In genomic region chr10:60830000-60830399, GRCm38 (mm10) we compare ENCODE assay signal across 9 mouse cellular contexts. TPM values are rescaled to one million over a fixed set of nuclear protein-coding genes. Genes with fewer than 3 reads are reported as not detected.
DNase-seq lines count a peak whose midpoint lies in the region; ATAC-seq lines count a peak whose summit lies in the region.
"Had no signal": no experiment of that assay in that cellular context is flagged by ENCODE, and none has a peak within 500 bp of the region (broad histone marks: within the 10 kb centered on the region; RNA-seq: fewer than 3 reads in every experiment).

No protein-coding gene starts in this region.

- 1% methylated on average over 11 of the region's 11 CpGs for WGBS in heart, embryonic 11.5 days (ENCODE audit: insufficient replicate concordance)
- WGBS in hindbrain, embryonic 10.5 days: 2% methylated on average over 11 of the region's 11 CpGs
- 1% methylated on average over 11 of the region's 11 CpGs for WGBS in midbrain, embryonic 12.5 days

- peak overlapping the region; percentile 90 for H3K4me2 ChIP-seq in heart, embryonic 11.5 days
- H3K4me2 ChIP-seq in midbrain, embryonic 12.5 days (replicated peaks): peak overlapping the region; percentile 95

- H3K9me3 ChIP-seq in heart, embryonic 11.5 days (replicated peaks; ENCODE audit: control insufficient read depth, low read length): no peaks in the 10 kb centered on the region
- no peaks in the 10 kb centered on the region; the same call in 1 of the 2 replicates for H3K9me3 ChIP-seq in hindbrain, embryonic 10.5 days
- H3K9me3 ChIP-seq in midbrain, embryonic 12.5 days: no peaks in the 10 kb centered on the region

- peaks cover 44% of the 10 kb centered on the region for H3K4me1 ChIP-seq in heart, embryonic 11.5 days (ENCODE audit: control insufficient read depth, insufficient read depth, low read length)
- peaks cover 67% of the 10 kb centered on the region for H3K4me1 ChIP-seq in hindbrain, embryonic 10.5 days (replicated peaks)
- H3K4me1 ChIP-seq in midbrain, embryonic 12.5 days: peaks cover 36% of the 10 kb centered on the region

- no peak for DNase-seq in heart, adult 18-20 months
- DNase-seq in cerebellum, adult 8-10 months: peak; percentile 48
- DNase-seq in hindbrain, embryonic 10.5 days (ENCODE audit: low spot score): no peak
- no peak for DNase-seq in thymus, postnatal 25 days
- DNase-seq in thymus, postnatal 36 days: no peak
- DNase-seq in gastrocnemius, postnatal 25 days: no peak

- H3K27me3 ChIP-seq in heart, embryonic 11.5 days (ENCODE audit: control insufficient read depth, insufficient read depth, low read length): no peaks in the 10 kb centered on the region; the same call in 1 of the 2 replicates
- peaks cover 100% of the 10 kb centered on the region for H3K27me3 ChIP-seq in hindbrain, embryonic 10.5 days (ENCODE audit: insufficient read depth, poor library complexity, severe bottlenecking)
- H3K27me3 ChIP-seq in midbrain, embryonic 12.5 days: peaks cover 97% of the 10 kb centered on the region

- H3K9ac ChIP-seq in heart, embryonic 11.5 days (ENCODE audit: low read depth, low read length): peak overlapping the region; percentile 96
- peak overlapping the region; percentile 78 for H3K9ac ChIP-seq in midbrain, embryonic 12.5 days (replicated peaks)

- H3K4me3 ChIP-seq in heart, embryonic 11.5 days (ENCODE audit: low read depth, low read length): peak overlapping the region; percentile 97
- peak overlapping the region; percentile 73 for H3K4me3 ChIP-seq in hindbrain, embryonic 10.5 days
- H3K4me3 ChIP-seq in midbrain, embryonic 12.5 days: peak overlapping the region; percentile 65

- no peak for ATAC-seq in heart, embryonic 11.5 days (replicated peaks; ENCODE audit: insufficient number of reproducible peaks, low FRiP score, low TSS enrichment)
- no peak for ATAC-seq in midbrain, embryonic 12.5 days (ENCODE audit: low FRiP score, low read depth)

- H3K27ac ChIP-seq in heart, embryonic 11.5 days (ENCODE audit: low read depth, low read length): peak overlapping the region; percentile 97; the same call in 1 of the 2 replicates
- H3K27ac ChIP-seq in hindbrain, embryonic 10.5 days: no peak overlapping the region
- H3K27ac ChIP-seq in midbrain, embryonic 12.5 days (replicated peaks): no peak overlapping the region

- no peaks in the 10 kb centered on the region for H3K36me3 ChIP-seq in heart, embryonic 11.5 days (ENCODE audit: control insufficient read depth, insufficient read depth, low read length)
- H3K36me3 ChIP-seq in hindbrain, embryonic 10.5 days: no peaks in the 10 kb centered on the region
- no peaks in the 10 kb centered on the region for H3K36me3 ChIP-seq in midbrain, embryonic 12.5 days

RNA-seq across cellular contexts. Expression of gene Unc5b, which starts 1.4 kb away (rescaled TPM):
- polyA plus RNA-seq in heart, embryonic 11.5 days (2014; fragmentation: Nextera tagmentation; extraction: Ambion mirVana): 15.0 and 15.6 TPM in 2 replicates
- total RNA-seq in heart, adult 18-20 months (2021): 10 to 100 TPM in 1 of 2 experiments, 1 to 10 TPM in 1; 8.2 to 10.4 TPM
- 2.4 and 2.6 TPM in 2 replicates for polyA plus RNA-seq in hindbrain, embryonic 10.5 days (2016; fragmentation: Nextera tagmentation; extraction: Ambion mirVana)
- polyA plus RNA-seq in midbrain, embryonic 12.5 days (2016; fragmentation: Nextera tagmentation; extraction: Ambion mirVana): 4.9 and 5.6 TPM in 2 replicates
- 1 to 10 TPM; 2.0 to 3.5 TPM for total RNA-seq in gastrocnemius, postnatal 25 days (2021)
- polyA plus RNA-seq: erythroblast, embryonic 14.5 days had no signal
